Mouse (Mus musculus) bone marrow macrophage, adult 2 months (primary cell): Measurements from ENCODE around the gene Heg1. TPM values are rescaled to one million over a fixed set of nuclear protein-coding genes. Genes with fewer than 3 reads are reported as not detected.

Experiments
- H3K27ac ChIP-seq: 2 replicates; pipeline ENCODE4 v1.5.1; 2012; ENCODE audit warnings: low read depth, low read length; ENCODE audit not compliant: insufficient read depth
- H3K4me1 ChIP-seq: 2 replicates; pipeline ENCODE4 v1.6.1; 2012; ENCODE audit warnings: low read length; ENCODE audit not compliant: control insufficient read depth, insufficient read depth
- H3K4me3 ChIP-seq: 2 replicates; pipeline ENCODE4 v1.5.1; 2012; ENCODE audit warnings: mild to moderate bottlenecking, low read length, moderate library complexity; ENCODE audit not compliant: insufficient read depth
- CTCF ChIP-seq: IDR thresholded peaks from 2 replicates; pipeline ENCODE4 v1.5.1; 2012; ENCODE audit warnings: low read depth, mild to moderate bottlenecking, low read length, moderate library complexity
- POLR2A ChIP-seq: IDR thresholded peaks from 2 replicates; pipeline ENCODE4 v1.6.1; 2012; ENCODE audit warnings: mild to moderate bottlenecking, low read depth, low read length, borderline replicate concordance
- polyA plus RNA-seq: library from polyadenylated mRNA; stranded (reverse); fragments of >200 nt; gene quantifications from 2 replicates; pipeline ENCODE4 v1.2.4, GENCODE M21; 2012; ENCODE audit not compliant: missing spikeins, insufficient read depth, insufficient read length

Heg1 gene
- polyA plus RNA-seq, 1 experiment, result 0.35 TPM

- no peak overlapping the region for H3K27ac ChIP-seq
- no peak for TF ChIP-seq POLR2A
- no peak for TF ChIP-seq CTCF
- no peak overlapping the region for H3K4me3 ChIP-seq
- no peaks in the 10 kb centered on the region for H3K4me1 ChIP-seq
Observed at GRCm38 (mm10) chr16:33728427-33728826, 44.3 kb downstream of the Heg1 start.

- no peak overlapping the region for H3K27ac ChIP-seq
- no peaks in the 10 kb centered on the region for H3K4me1 ChIP-seq
- TF ChIP-seq POLR2A (no peak), CTCF (no peak)
- H3K4me3 ChIP-seq, result no peak overlapping the region
Observed at GRCm38 (mm10) chr16:33731291-33731690, 47.1 kb downstream of the Heg1 start.

DNA sequence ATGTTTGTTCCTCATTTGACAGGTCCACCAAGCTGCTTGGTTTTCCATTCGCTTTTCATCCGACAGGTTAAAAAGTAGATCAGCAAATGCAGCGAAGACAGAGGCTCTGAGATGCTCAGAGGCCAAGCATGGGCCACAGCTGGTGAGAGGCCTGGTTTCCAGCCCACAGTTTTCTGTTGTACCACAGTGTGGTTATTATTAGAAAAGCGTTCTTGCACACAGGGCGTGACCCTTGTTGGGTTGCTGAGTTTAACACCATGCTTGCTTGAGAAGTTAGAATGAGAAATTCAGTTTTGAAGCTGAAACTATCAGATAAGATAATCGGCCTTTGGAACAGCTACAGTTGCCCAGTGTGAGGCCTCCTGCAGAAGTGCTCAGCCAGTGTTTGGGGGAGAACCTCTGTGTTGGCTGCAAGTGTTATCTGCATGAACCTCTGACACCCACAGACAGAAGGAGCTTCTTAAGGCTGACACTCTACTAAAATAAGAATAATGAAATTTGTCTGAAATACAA, 48.1 kb downstream of the Heg1 start:
- H3K4me3 ChIP-seq, result no peak overlapping the region
- TF ChIP-seq CTCF (no peak), POLR2A (no peak)
- H3K27ac ChIP-seq, result no peak overlapping the region
- no peaks in the 10 kb centered on the region for H3K4me1 ChIP-seq

- no peak overlapping the region for H3K4me3 ChIP-seq
- H3K4me1 ChIP-seq, result no peaks in the 10 kb centered on the region
- TF ChIP-seq POLR2A (no peak), CTCF (no peak)
- no peak overlapping the region for H3K27ac ChIP-seq
Observed at GRCm38 (mm10) chr16:33732846-33733580, 48.8 kb downstream of the Heg1 start.

- TF ChIP-seq CTCF, result no peak
- H3K4me3 ChIP-seq, result no peak overlapping the region
- H3K27ac ChIP-seq, result no peak overlapping the region
- H3K4me1 ChIP-seq, result no peaks in the 10 kb centered on the region
Observed at GRCm38 (mm10) chr16:33733864-33734263, 49.7 kb downstream of the Heg1 start.

GRCm38 (mm10) chr16:33734545-33734944, 50.4 kb downstream of the Heg1 start:
- no peak overlapping the region for H3K4me3 ChIP-seq
- no peaks in the 10 kb centered on the region for H3K4me1 ChIP-seq
- no peak for TF ChIP-seq CTCF
- TF ChIP-seq POLR2A, result no peak
- H3K27ac ChIP-seq, result no peak overlapping the region

DNA sequence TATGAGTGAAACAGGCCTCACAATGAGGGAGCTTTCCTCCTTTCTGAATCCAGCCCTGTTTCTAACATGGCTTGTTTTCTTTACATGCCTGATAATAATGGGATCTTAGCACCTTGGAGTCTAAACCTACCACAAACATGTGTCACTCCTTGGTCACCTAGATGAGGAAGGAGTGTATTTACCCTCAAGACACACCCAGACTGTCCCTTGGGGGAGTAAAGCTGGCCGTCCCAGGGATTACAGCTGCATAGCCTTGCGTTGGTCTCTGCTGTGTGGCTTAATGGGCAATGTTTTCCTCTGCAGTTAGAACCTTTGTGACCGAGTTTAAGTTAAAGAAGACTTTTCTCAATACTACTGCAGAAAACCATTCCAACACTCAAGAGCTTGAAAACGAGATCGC, 51.1 kb downstream of the Heg1 start:
- no peak overlapping the region for H3K4me3 ChIP-seq
- no peak for TF ChIP-seq POLR2A
- no peak for TF ChIP-seq CTCF
- no peak overlapping the region for H3K27ac ChIP-seq
- H3K4me1 ChIP-seq, result no peaks in the 10 kb centered on the region

GRCm38 (mm10) chr16:33735791-33736190, 51.6 kb downstream of the Heg1 start:
- Histone ChIP-seq H3K27ac (no peak overlapping the region), H3K4me3 (no peak overlapping the region), H3K4me1 (no peaks in the 10 kb centered on the region)
- TF ChIP-seq POLR2A, result no peak
- TF ChIP-seq CTCF, result no peak

DNA sequence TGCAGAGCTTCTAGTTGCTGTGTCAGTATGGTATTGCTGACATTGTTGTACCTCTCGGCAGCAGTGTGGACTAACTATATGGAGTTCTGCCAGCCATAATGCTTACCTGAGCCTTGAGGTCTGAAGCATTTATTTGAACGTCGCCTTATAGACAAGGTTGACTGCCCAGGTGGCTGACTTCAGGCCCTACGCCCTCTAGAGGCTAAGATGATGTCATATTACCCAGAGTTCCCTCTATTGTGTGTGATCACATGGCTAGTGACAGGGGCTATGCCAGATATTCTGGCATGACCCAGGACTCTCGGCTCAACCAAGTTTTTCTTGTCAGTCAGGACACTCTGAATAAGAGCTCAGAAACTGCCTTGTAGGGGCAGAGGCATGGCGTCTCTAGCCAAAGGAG, 52.6 kb downstream of the Heg1 start:
- Histone ChIP-seq H3K4me3 (no peak overlapping the region), H3K27ac (no peak overlapping the region), H3K4me1 (no peaks in the 10 kb centered on the region)
- TF ChIP-seq POLR2A (no peak), CTCF (no peak)

DNA sequence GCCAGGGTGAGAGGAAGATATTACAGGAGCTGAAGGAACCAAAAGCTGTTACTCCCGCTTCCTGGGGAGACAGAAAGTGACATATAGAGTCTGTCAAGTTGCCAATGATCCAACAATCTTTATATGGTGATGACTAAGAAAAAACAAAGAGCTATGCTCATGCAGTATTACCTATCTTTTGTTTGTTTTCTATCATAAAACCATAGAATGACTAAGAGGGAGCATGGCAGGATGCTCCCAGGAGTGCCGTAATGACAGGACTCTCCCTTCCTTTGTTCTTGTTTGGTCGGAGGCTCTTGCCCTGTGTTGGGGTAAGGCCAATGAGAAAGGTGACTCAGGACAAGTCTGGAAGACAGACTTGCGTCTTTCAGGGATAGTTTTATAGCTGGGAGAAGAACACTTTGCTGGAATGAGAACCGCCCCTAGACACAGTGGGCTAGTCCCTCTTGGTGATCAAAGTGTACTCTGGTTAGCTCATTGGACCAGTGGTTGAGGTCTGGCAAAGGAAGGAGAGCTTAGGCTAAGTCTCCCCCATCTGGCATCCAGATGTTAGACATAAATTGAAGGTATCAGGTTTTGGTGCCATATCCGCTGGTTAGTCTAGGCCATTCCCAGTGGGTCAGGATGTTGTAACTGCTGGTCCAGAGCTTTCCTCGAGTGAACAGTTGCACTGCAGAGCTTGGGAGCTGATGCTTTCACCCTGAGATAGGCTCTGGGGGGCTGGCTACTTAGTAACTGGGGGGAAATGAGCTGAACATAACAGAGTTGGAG, 55.0 kb downstream of the Heg1 start:
- no peak for TF ChIP-seq CTCF
- TF ChIP-seq POLR2A, result no peak
- Histone ChIP-seq H3K4me3 (no peak overlapping the region), H3K27ac (no peak overlapping the region), H3K4me1 (no peaks in the 10 kb centered on the region)

GRCm38 (mm10) chr16:33739802-33740201, 55.6 kb downstream of the Heg1 start:
- H3K4me1 ChIP-seq, result no peaks in the 10 kb centered on the region
- H3K4me3 ChIP-seq, result no peak overlapping the region
- no peak overlapping the region for H3K27ac ChIP-seq
- TF ChIP-seq CTCF, result 0 out of 2 replicates have a peak, but pooled peaks have one; percentile 6
- TF ChIP-seq POLR2A, result no peak
